Mouse (Mus musculus): ENCODE measurements at regions not wholly inside any gene's neighbourhood (a gene's known extent, or its start where the extent isn't known, plus 50 kb on each side); places are given as distances from the start of the nearest gene placed in this dataset.

DNA sequence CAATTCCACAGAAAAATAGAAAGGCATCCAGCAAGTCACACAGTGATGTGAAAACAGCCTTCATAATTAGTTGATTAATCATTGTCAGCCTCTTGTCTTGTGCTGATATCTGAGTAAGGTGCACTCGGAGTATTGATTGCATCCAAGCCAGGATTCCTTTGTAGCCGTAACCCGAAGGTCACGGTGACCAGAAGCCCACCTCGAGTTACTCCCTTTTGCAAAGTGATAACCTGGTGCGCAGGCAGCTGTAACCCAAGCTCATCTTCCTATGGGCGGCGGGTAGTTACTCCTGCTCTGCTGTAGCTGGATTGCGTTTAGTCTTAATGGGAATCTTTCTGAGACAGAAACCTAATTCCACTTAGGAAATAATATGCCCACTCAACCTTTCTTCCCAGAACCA lies 107.0 kb downstream of the Qrsl1 start:
- peaks cover 0 to 6% of the 10 kb centered on the region in 2 experiments for H3K36me3 ChIP-seq (replicated peaks in 1 of 2; ENCODE audit: control insufficient read depth in 1 of 2, insufficient read depth in 1 of 2, low read length in 1 of 2)
- in situ Hi-C loops (cut with MboI; ENCODE audit: low pct_ligation_motif_present, low pct_unique_long_range_greater_than_20kb, low sequenced_read_pairs), result no loop called here
- H3K9ac ChIP-seq (ENCODE audit: insufficient read depth, low read depth), result no peak overlapping the region
- DNase-seq (ENCODE audit: extremely low read depth), result no peak
- H3K27ac ChIP-seq (ENCODE audit: insufficient read depth, low read depth), result no peak overlapping the region
- no peak overlapping the region for H3K4me3 ChIP-seq (replicated peaks in 1 of 3; ENCODE audit: low read depth in 2 of 3, low read length in 2 of 3, poor library complexity in 1 of 3)
- no peak overlapping the region for H3K4me2 ChIP-seq (ENCODE audit: insufficient read depth, low read depth, poor library complexity, severe bottlenecking)
- H3K9me3 ChIP-seq (replicated peaks; ENCODE audit: low read length), result peaks cover 2% of the 10 kb centered on the region
- H3K79me2 ChIP-seq (replicated peaks; ENCODE audit: control insufficient read depth, extremely low read depth, insufficient read depth, poor library complexity, severe bottlenecking), result no peaks in the 10 kb centered on the region
- TF ChIP-seq ELF1 (IDR thresholded peaks at IDR 0.05; ENCODE audit: low read depth, low read length), result no peak
- TF ChIP-seq NELFE (IDR thresholded peaks at IDR 0.05; ENCODE audit: low read depth, low read length), result no peak
- TF ChIP-seq HCFC1 (IDR thresholded peaks at IDR 0.05; ENCODE audit: low read depth, low read length), result no peak
- TF ChIP-seq SMC3 (IDR thresholded peaks at IDR 0.05; ENCODE audit: low read depth, low read length), result no peak
- no peak for TF ChIP-seq RCOR1 (conservative IDR thresholded peaks at IDR 0.05; ENCODE audit: low read depth, low read length)
- TF ChIP-seq CTCF (conservative IDR thresholded peaks at IDR 0.05 in 1 of 2, IDR thresholded peaks at IDR 0.05 in 1 of 2; ENCODE audit: low read depth in 2 of 2, low read length in 2 of 2), result no peak
- TF ChIP-seq SIN3A (IDR thresholded peaks at IDR 0.05; ENCODE audit: low read length), result no peak
- TF ChIP-seq EP300 (IDR thresholded peaks at IDR 0.05; ENCODE audit: low read length), result no peak
- TF ChIP-seq MAX (IDR thresholded peaks at IDR 0.05; ENCODE audit: low read length), result no peak
- TF ChIP-seq CHD2 (IDR thresholded peaks at IDR 0.05; ENCODE audit: low read length), result no peak
- TF ChIP-seq ETS1 (conservative IDR thresholded peaks at IDR 0.05; ENCODE audit: low read depth, low read length), result no peak
- TF ChIP-seq TCF12 (IDR thresholded peaks at IDR 0.05; ENCODE audit: low read depth, low read length), result no peak
- TF ChIP-seq KAT2A (IDR thresholded peaks at IDR 0.05; ENCODE audit: insufficient replicate concordance, low read length), result no peak
- TF ChIP-seq GABPA (IDR thresholded peaks at IDR 0.05; ENCODE audit: insufficient replicate concordance, low read depth, low read length), result no peak
- no peak for TF ChIP-seq CHD1 (IDR thresholded peaks at IDR 0.05; ENCODE audit: low read depth, low read length)
- TF ChIP-seq POLR2AphosphoS2 (IDR thresholded peaks at IDR 0.05; ENCODE audit: low read depth, low read length), result no peak
- TF ChIP-seq USF1 (IDR thresholded peaks at IDR 0.05; ENCODE audit: low read depth, low read length), result no peak
- no peaks in the 10 kb centered on the region for H3K27me3 ChIP-seq (replicated peaks)
- dilution Hi-C loops (cut with MboI; ENCODE audit: extremely low pct_ligation_motif_present, extremely low pct_unique_long_range_greater_than_20kb, low sequenced_read_pairs), result no loop called here
- peaks cover 0 to 38% of the 10 kb centered on the region in 2 experiments; a peak in 3 of 4 replicates for H3K4me1 ChIP-seq (ENCODE audit: control insufficient read depth in 1 of 2, insufficient read depth in 2 of 2)

DNA sequence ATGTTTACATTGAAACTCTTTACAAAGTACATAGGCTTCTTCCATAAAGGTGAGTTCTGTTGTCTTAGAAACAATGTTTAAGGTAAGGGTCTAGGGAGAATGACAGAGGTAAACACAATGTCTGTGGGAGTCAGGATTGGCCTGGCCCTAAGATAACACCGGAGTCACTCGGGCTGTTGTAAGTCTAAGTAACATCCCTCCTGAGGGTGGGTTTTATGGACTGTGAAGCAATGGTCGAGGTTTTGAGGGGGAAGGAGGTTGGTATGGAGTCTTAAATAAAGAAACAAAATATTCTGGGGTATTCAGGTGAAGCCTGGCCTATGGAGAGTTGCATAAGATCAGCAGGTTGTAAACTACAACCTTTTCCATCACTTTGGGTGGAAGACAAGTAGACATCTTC lies 101.5 kb downstream of the Qrsl1 start:
- H3K27ac ChIP-seq (ENCODE audit: insufficient read depth, low read depth), result no peak overlapping the region
- H3K4me2 ChIP-seq (ENCODE audit: insufficient read depth, low read depth, poor library complexity, severe bottlenecking), result no peak overlapping the region
- H3K27me3 ChIP-seq (replicated peaks), result no peaks in the 10 kb centered on the region
- peaks cover 2 to 31% of the 10 kb centered on the region in 2 experiments; a peak in 2 of 4 replicates for H3K4me1 ChIP-seq (ENCODE audit: control insufficient read depth in 1 of 2, insufficient read depth in 2 of 2)
- no peak for DNase-seq (ENCODE audit: extremely low read depth)
- TF ChIP-seq BHLHE40 (IDR thresholded peaks at IDR 0.05; ENCODE audit: low read depth, low read length) (no peak), JUND (conservative IDR thresholded peaks at IDR 0.05; ENCODE audit: low read depth, low read length) (no peak), TCF12 (IDR thresholded peaks at IDR 0.05; ENCODE audit: low read depth, low read length) (no peak), KAT2A (IDR thresholded peaks at IDR 0.05; ENCODE audit: insufficient replicate concordance, low read length) (no peak), IRF4 (IDR thresholded peaks at IDR 0.05; ENCODE audit: low read depth, low read length) (no peak)
- peaks cover 11% of the 10 kb centered on the region for H3K9me3 ChIP-seq (replicated peaks; ENCODE audit: low read length)
- H3K36me3 ChIP-seq (replicated peaks in 1 of 2; ENCODE audit: control insufficient read depth in 1 of 2, insufficient read depth in 1 of 2, low read length in 1 of 2), result peaks cover 0 to 6% of the 10 kb centered on the region in 2 experiments
- in situ Hi-C loops (cut with MboI; ENCODE audit: low pct_ligation_motif_present, low pct_unique_long_range_greater_than_20kb, low sequenced_read_pairs), result no loop called here
- H3K9ac ChIP-seq (ENCODE audit: insufficient read depth, low read depth), result no peak overlapping the region
- no peak overlapping the region for H3K4me3 ChIP-seq (replicated peaks in 1 of 3; ENCODE audit: low read depth in 2 of 3, low read length in 2 of 3, poor library complexity in 1 of 3)
- dilution Hi-C loops (cut with MboI; ENCODE audit: extremely low pct_ligation_motif_present, extremely low pct_unique_long_range_greater_than_20kb, low sequenced_read_pairs), result no loop called here
- H3K79me2 ChIP-seq (replicated peaks; ENCODE audit: control insufficient read depth, extremely low read depth, insufficient read depth, poor library complexity, severe bottlenecking), result no peaks in the 10 kb centered on the region
